Mouse (Mus musculus) neural tube, embryonic 10.5 days (tissue): ENCODE measurements at regions not wholly inside any gene's neighbourhood (a gene's known extent, or its start where the extent isn't known, plus 50 kb on each side); places are given as distances from the start of the nearest gene placed in this dataset.
A peak's percentile ranks its signal among the peaks of the same experiment; 100 is the strongest.

ENCODE experiments used
- DNase-seq: peaks from one replicate; pipeline ENCODE4 v3.0.0-alpha.2; 2017; ENCODE audit warnings: low spot score; ENCODE audit errors: extremely low spot score

DNA sequence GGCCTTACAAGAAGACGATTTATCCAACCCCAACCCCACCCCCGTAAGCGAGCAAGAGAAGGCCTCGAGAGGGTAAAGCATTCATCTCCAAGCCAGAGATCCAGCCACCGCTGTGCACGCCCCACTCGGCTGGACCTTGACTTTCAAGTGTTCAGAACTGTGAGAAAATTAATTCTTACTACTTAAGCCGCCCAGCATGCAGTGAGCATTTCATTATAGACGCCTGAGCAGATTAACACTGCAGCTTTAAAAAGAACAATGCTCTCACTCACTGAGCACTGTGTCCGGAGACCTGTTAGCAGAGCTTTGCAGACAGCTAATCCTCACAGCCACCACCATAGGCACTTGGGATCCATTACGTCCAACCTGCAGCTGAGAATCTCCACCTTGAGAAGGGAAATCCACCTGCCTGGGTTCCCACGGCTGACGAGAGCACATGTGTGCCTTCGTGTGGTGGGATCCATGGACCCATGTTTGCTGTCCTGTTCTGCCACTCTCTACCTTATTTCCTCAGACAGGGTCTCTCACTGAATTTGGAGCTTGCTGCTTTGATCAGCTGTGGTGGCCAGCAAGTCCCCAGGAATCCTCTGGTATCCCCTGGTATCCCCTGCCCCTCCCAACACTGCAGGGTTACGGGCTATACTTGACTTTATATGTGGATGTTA is 281.4 kb downstream of the 3100002H09Rik start:
- no peak for DNase-seq

- no peak for DNase-seq
These were observed 284.3 kb downstream of the 3100002H09Rik start for GRCm38 (mm10) chr4:124326301-124326700.

- DNase-seq, result no peak
These were observed 287.0 kb downstream of the 3100002H09Rik start for GRCm38 (mm10) chr4:124323589-124323988.

GRCm38 (mm10) chr4:124321221-124321620 is 289.4 kb downstream of the 3100002H09Rik start:
- DNase-seq, result no peak

GRCm38 (mm10) chr4:124317042-124317441 is 293.6 kb downstream of the 3100002H09Rik start:
- no peak for DNase-seq

DNA sequence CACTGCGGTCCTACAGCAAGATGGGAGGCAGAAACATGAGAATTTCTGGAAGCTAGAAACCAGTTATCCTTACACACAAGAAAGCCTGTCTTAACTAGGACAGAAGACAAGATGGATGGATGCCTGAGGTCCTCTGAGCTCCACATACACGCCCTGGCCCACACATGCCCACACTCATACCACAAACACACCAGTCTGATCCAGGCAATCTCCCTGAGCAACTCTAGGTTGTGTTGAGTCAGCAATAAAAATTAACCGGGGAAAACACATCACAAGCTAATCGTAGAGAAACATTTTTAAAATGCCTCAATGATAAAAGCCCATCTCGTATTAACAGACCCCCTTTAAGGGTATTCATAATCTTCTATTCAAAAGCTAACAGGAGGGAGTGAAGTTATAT is 298.9 kb downstream of the 3100002H09Rik start:
- no peak for DNase-seq

- peak; percentile 42 for DNase-seq
These were observed 300.0 kb downstream of the 3100002H09Rik start for GRCm38 (mm10) chr4:124310594-124310993.

GRCm38 (mm10) chr4:124305871-124306555 is 304.6 kb downstream of the 3100002H09Rik start:
- DNase-seq, result no peak

GRCm38 (mm10) chr4:124302950-124303349 is 307.7 kb downstream of the 3100002H09Rik start:
- DNase-seq, result no peak

DNA sequence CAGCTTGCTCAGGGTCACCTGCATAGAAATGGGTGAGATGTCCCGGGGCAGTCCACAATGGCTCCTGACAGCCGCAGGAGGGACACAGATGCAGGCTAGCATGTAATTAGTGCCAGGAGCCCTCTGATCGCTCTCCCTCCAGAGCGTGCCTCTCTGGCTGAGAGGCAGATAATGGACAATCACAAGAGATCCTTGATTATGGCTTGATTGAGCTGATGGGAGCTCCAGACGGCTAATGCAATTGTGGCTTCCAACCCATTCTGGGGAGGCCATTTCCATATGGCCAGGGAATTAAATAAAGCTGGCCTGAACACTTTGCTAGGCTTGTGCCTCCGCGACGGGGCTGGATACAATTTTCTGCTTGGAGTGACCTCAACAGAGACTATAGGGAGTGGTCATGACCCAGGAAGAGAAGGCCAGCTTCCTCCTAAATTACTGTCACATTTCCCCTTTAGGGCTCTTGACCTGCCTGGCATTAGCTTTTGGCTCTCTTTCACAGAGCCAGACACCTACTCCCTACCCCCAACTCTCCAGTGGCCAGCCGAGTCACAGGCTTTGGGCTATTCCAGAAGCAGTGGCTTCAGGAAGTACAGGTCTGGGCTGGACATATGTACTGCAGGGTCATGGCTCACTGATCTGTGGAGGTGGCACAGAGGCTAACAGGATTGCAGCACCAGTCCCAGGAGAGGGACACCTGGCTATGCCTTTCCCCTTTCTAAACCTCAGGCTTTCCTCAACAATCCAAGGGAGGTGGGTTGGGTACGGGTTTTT is 311.8 kb downstream of the 3100002H09Rik start:
- DNase-seq, result peak; percentile 50

GRCm38 (mm10) chr4:124292254-124292653 is 318.3 kb downstream of the 3100002H09Rik start:
- DNase-seq, result no peak

DNA sequence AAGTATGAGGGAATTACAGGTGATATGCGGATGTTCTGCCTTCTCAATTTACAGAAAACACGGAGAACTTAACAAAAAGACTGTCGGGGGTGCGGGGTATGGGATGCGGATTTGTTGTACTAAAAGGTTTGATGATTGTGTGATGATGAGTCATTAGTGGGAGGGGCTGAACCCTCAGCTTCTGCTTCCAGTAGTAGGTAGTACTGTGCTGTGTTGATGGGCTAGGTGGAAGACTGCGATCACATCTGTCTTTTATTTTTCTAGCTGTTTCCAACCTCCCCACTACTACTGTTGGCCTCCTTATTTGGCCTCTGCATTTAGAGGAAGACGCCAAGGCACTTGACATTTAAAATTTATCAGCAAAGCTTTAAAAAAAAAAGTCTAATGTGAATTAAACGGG is 318.8 kb downstream of the 3100002H09Rik start:
- DNase-seq, result no peak

DNA sequence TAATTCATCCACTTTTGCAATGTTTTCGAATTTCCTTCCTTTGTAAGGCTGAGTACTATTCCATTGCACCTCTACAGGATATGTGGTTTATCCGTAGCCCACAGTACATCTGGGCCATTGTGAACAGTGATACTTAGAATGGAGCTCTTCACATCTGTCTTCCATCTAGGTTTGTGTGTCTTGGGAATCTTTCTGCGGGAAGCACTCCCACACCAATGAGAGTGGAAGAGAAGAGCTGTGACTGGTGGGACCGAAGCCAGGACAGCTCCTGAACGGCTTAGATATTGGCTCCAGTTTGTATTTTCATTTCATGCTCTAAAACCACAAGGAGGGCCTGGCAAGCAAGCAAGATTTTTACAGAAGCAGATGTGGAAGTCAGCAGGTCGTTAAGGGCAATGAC is 323.1 kb downstream of the 3100002H09Rik start:
- DNase-seq, result no peak

- peak; percentile 37 for DNase-seq
These were observed 331.9 kb downstream of the 3100002H09Rik start for GRCm38 (mm10) chr4:124278681-124279080.

DNA sequence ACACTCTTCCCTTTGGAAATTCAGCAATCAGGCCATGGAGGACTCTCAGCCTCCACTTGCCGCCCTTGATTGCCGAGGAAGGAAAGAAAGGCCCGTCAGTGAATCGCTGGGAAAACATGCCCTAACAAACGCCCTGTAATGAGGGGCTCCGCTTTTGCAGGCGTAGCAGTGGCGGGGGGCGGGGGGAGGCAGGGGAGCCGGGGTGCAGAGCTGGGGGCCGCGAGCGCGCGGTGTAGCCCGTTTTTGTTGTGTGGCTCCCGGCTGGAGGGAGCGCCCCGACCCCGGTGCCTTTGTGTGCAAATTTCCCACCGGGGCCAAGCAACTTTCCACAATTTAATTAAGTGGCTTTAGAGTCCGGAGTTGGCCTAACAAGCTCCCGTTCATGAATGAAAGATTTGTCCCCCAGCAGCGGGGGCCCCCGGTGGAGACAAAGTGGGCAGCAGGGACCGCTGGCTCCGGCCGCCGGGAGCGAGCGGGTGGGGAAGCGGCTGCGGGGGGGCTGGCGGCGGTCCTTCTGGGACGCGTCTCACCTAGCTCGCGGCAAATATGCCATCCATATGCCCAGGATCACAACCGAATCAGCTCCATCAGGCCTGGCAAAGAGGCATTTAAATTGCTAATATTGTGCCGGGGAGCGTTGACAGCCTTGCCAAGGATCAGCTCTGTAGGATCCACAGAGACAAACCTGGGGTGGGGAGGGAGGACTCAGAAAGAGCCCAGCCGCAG is 333.0 kb downstream of the 3100002H09Rik start:
- DNase-seq, result peak; percentile 64

DNA sequence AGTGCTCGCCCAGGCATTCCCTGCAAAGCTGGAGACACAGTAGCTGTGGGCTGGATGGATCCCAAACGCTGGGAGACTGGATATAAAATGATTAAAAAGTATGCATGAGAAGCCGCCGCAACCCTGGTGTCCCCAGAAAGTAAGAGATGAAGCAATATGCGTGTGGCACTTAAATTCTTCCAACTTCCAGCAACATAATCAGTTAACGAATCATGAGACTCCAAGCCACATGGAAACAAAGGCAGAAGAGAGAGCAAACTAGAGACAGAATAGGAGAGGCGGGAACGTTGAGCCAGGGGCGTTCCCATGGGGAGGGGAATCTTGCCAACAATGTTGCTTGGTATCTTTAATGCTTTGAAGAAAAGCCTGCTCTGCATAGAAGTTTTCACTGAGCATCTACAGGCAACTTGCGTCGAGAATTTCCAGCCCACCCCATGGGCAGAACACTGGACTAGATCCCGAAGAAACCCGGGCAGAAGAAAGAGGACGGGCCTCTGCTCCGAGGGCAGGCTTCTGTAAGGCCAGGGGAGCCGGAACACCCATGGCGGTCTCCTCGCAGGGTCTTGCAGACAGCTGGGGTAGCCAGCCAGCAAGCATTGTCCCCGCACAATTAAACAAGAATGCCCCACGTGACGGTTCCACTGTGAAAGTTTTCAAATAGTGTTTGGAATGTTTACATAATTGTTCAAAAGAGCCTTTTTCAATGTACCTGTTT is 333.7 kb downstream of the 3100002H09Rik start:
- peak; percentile 79 for DNase-seq

- DNase-seq, result no peak
These were observed 338.6 kb downstream of the 3100002H09Rik start for GRCm38 (mm10) chr4:124272002-124272401.

- DNase-seq, result no peak
These were observed 342.2 kb downstream of the 3100002H09Rik start for GRCm38 (mm10) chr4:124268404-124268803.

DNA sequence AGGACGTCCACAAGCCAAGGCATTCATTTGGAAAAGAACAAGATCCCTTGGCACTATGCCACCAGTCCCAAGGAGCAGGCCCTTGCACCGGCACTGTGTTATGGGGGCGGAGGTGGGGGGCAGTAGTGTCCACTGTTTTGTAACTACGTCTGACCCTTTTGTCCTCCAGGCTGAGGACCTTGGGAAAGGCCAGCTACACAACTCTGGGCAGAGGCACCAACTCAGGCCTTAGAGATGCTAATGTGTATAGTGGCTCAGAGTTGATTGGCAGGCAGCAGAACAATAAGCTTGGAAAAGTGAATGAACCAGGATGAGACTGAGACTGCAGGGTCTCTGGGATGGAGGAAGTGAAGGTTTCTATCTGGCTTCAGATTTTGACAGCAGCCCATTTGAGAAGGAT is 344.0 kb downstream of the 3100002H09Rik start:
- DNase-seq, result no peak

- no peak for DNase-seq
These were observed 345.1 kb downstream of the 3100002H09Rik start for GRCm38 (mm10) chr4:124265527-124265926.

- DNase-seq, result no peak
These were observed 339.2 kb upstream of the 4930535I16Rik start for GRCm38 (mm10) chr4:124257006-124257405.
